Mouse (Mus musculus) liver, postnatal 0 days (tissue): Measurements from ENCODE around the gene Olfr1250.

Source experiments
- CTCF ChIP-seq: sonication (generic); IDR thresholded peaks from 2 replicates; pipeline ENCODE4 v1.5.1; 2016; ENCODE audit warnings: antibody characterized with exemption, low read depth
- EP300 ChIP-seq: IDR thresholded peaks from 2 replicates; pipeline ENCODE4 v1.6.1; 2016; ENCODE audit warnings: antibody characterized with exemption, low read depth, mild to moderate bottlenecking

- TF ChIP-seq EP300 (no peak), CTCF (no peak)
Measured at GRCm38 (mm10) chr2:89634883-89635282, 26.4 kb downstream of the Olfr1250 start, which contains the start of gene Olfr1249.
